In genomic region chr7:44462218-44463055, GRCm38 (mm10) we compare ENCODE assay signal across 1 mouse cellular context.
TF ChIP-seq lines count a peak whose summit lies in the region.

No protein-coding gene starts in this region.

TF ChIP-seq in CH12.LX, 34 proteins besides CTCF, POLR2A, EP300 and RAD21 (continued from another document):
- TF ChIP-seq MAZ (IDR thresholded peaks at IDR 0.05; ENCODE audit: low read depth, low read length) (no peak), JUN (IDR thresholded peaks at IDR 0.05; ENCODE audit: insufficient read depth, low read depth, low read length) (no peak), ETS1 (conservative IDR thresholded peaks at IDR 0.05; ENCODE audit: low read depth, low read length) (no peak), PAX5 (IDR thresholded peaks at IDR 0.05; ENCODE audit: low read length) (no peak), ZKSCAN1 (IDR thresholded peaks at IDR 0.05; ENCODE audit: borderline replicate concordance, low read depth, low read length) (no peak), MEF2A (IDR thresholded peaks at IDR 0.05; ENCODE audit: borderline replicate concordance, low read depth, low read length) (no peak), USF2 (conservative IDR thresholded peaks at IDR 0.05; ENCODE audit: low read depth, low read length) (no peak), NELFE (IDR thresholded peaks at IDR 0.05; ENCODE audit: low read depth, low read length) (no peak)
